Mouse (Mus musculus) thymus, adult 2 months (tissue): ENCODE measurements around the gene Rbm19. TPM values are rescaled to one million over a fixed set of nuclear protein-coding genes. Genes with fewer than 3 reads are reported as not detected.

Source experiments
- DNase-seq: peaks from one replicate; pipeline ENCODE4 v3.0.0; 2021
- H3K27ac ChIP-seq: fragments of 200-500 bp; 2 replicates; pipeline ENCODE4 v1.5.1; 2012; ENCODE audit warnings: low read length, control low read depth; ENCODE audit not compliant: control insufficient read depth, insufficient read depth
- H3K27me3 ChIP-seq: fragments of 200-500 bp; 2 replicates; pipeline ENCODE4 v1.6.1; 2012; ENCODE audit warnings: mild to moderate bottlenecking, low read length, moderate library complexity, mixed read lengths; ENCODE audit not compliant: control insufficient read depth, insufficient read depth
- H3K36me3 ChIP-seq: fragments of 200-500 bp; 2 replicates; pipeline ENCODE4 v1.6.1; 2012; ENCODE audit warnings: mild to moderate bottlenecking, low read length, moderate library complexity; ENCODE audit not compliant: control insufficient read depth, insufficient read depth
- H3K4me1 ChIP-seq: fragments of 200-500 bp; replicated peaks from 2 replicates; pipeline ENCODE4 v1.6.1; 2012; ENCODE audit warnings: low read length; ENCODE audit not compliant: control insufficient read depth, insufficient read depth
- H3K4me3 ChIP-seq: fragments of 200-500 bp; 2 replicates; pipeline ENCODE4 v1.5.1; 2012; ENCODE audit warnings: mild to moderate bottlenecking, low read length, control low read depth, moderate library complexity; ENCODE audit not compliant: control insufficient read depth, insufficient read depth
- CTCF ChIP-seq: fragments of 200-500 bp; IDR thresholded peaks from 2 replicates; pipeline ENCODE4 v1.5.1; 2012; ENCODE audit warnings: mild to moderate bottlenecking, control low read depth, low read length, moderate library complexity, borderline replicate concordance; ENCODE audit not compliant: control insufficient read depth, poor library complexity, insufficient read depth; ENCODE audit errors: extremely low read depth
- POLR2A ChIP-seq: fragments of 200-500 bp; IDR thresholded peaks from 2 replicates; pipeline ENCODE4 v1.6.1; 2012; ENCODE audit warnings: mild to moderate bottlenecking, low read length, control low read depth, moderate library complexity; ENCODE audit not compliant: control insufficient read depth, poor library complexity, insufficient read depth; ENCODE audit errors: extremely low read depth
- WGBS: fragments of 180-500 bp; shearing (Covaris S2); methylation state at CpG from one replicate; pipeline ENCODE4 v1.1.7; 2018; 5-methylcytosine and 5-hydroxymethylcytosine counted together
- polyA plus RNA-seq: library from polyadenylated mRNA; depleted of rRNA; stranded (reverse); fragments of >200 nt; gene quantifications from 2 replicates; pipeline ENCODE4 v1.2.3, GENCODE M21; 2012

The Rbm19 gene
- polyA plus RNA-seq, 1 experiment, result 19.6 TPM

- TF ChIP-seq CTCF, result no peak
- no peak for TF ChIP-seq POLR2A
- WGBS, result 72% methylated on average over 12 of the region's 12 CpGs
- H3K36me3 ChIP-seq, result no peaks in the 10 kb centered on the region
- DNase-seq, result no peak
- H3K27ac ChIP-seq, result no peak overlapping the region
- H3K27me3 ChIP-seq, result peaks cover 8% of the 10 kb centered on the region; the same call in 1 of the 2 replicates
- H3K4me3 ChIP-seq, result no peak overlapping the region
- no peaks in the 10 kb centered on the region for H3K4me1 ChIP-seq
Measured at GRCm38 (mm10) chr5:120206313-120206943, 90.2 kb downstream of the Rbm19 start.

- DNase-seq, result no peak
- H3K36me3 ChIP-seq, result no peaks in the 10 kb centered on the region
- TF ChIP-seq CTCF (no peak), POLR2A (no peak)
- H3K27me3 ChIP-seq, result peaks cover 8% of the 10 kb centered on the region; the same call in 1 of the 2 replicates
- H3K4me3 ChIP-seq, result no peak overlapping the region
- H3K4me1 ChIP-seq, result no peaks in the 10 kb centered on the region
- 93% methylated on average over 4 of the region's 4 CpGs for whole genome bisulfite sequencing
- no peak overlapping the region for H3K27ac ChIP-seq
Measured at GRCm38 (mm10) chr5:120207492-120207891, 91.2 kb downstream of the Rbm19 start.

- H3K4me1 ChIP-seq, result no peaks in the 10 kb centered on the region
- TF ChIP-seq POLR2A, result no peak
- no peak for TF ChIP-seq CTCF
- 20% methylated on average over 11 of the region's 11 CpGs for WGBS
- H3K27ac ChIP-seq, result no peak overlapping the region
- DNase-seq, result no peak
- peaks cover 8% of the 10 kb centered on the region; the same call in 1 of the 2 replicates for H3K27me3 ChIP-seq
- H3K4me3 ChIP-seq, result no peak overlapping the region
- no peaks in the 10 kb centered on the region for H3K36me3 ChIP-seq
Measured at GRCm38 (mm10) chr5:120210668-120211067, 94.4 kb downstream of the Rbm19 start.

- H3K27ac ChIP-seq, result no peak overlapping the region
- 23% methylated on average over 17 of the region's 17 CpGs for WGBS
- no peak overlapping the region for H3K4me3 ChIP-seq
Measured at GRCm38 (mm10) chr5:120211182-120211581, 94.9 kb downstream of the Rbm19 start.

GRCm38 (mm10) chr5:120214511-120214910, 98.2 kb downstream of the Rbm19 start:
- TF ChIP-seq CTCF, result no peak
- no peak for TF ChIP-seq POLR2A
- Histone ChIP-seq H3K4me1 (no peaks in the 10 kb centered on the region), H3K27me3 (peaks cover 8% of the 10 kb centered on the region; the same call in 1 of the 2 replicates), H3K4me3 (no peak overlapping the region), H3K36me3 (no peaks in the 10 kb centered on the region), H3K27ac (no peak overlapping the region)
- 61% methylated on average over 3 of the region's 3 CpGs for WGBS
- DNase-seq, result no peak

More at GRCm38 (mm10) chr5:120211182-120211581, 94.9 kb downstream of the Rbm19 start:
- no peaks in the 10 kb centered on the region for H3K4me1 ChIP-seq
- H3K36me3 ChIP-seq, result no peaks in the 10 kb centered on the region
- TF ChIP-seq CTCF, result no peak
- DNase-seq, result peak; percentile 8
- peaks cover 8% of the 10 kb centered on the region; the same call in 1 of the 2 replicates for H3K27me3 ChIP-seq

GRCm38 (mm10) chr5:120221216-120221615, 105.0 kb downstream of the Rbm19 start:
- Histone ChIP-seq H3K4me3 (no peak overlapping the region), H3K27ac (no peak overlapping the region), H3K36me3 (no peaks in the 10 kb centered on the region), H3K27me3 (no peaks in the 10 kb centered on the region), H3K4me1 (no peaks in the 10 kb centered on the region)
- TF ChIP-seq CTCF (no peak), POLR2A (no peak)
- no peak for DNase-seq
- 25% methylated on average over 4 of the region's 4 CpGs for WGBS

- Histone ChIP-seq H3K27ac (no peak overlapping the region), H3K27me3 (no peaks in the 10 kb centered on the region), H3K36me3 (no peaks in the 10 kb centered on the region), H3K4me1 (no peaks in the 10 kb centered on the region), H3K4me3 (no peak overlapping the region)
- DNase-seq, result no peak
- 93% methylated on average over 14 of the region's 14 CpGs for WGBS
- TF ChIP-seq POLR2A (no peak), CTCF (no peak)
Measured at GRCm38 (mm10) chr5:120225383-120225782, 109.1 kb downstream of the Rbm19 start.
